Mouse (Mus musculus) olfactory bulb, adult 2 months (tissue): ENCODE results near the gene Scgb1a1.

ENCODE experiments used
- CTCF ChIP-seq: fragments of 200-500 bp; IDR thresholded peaks from 2 replicates; pipeline ENCODE4 v1.5.1; 2012; ENCODE audit warnings: low read depth, mild to moderate bottlenecking, low read length, moderate library complexity; ENCODE audit not compliant: insufficient read depth
- POLR2A ChIP-seq: fragments of 200-500 bp; IDR thresholded peaks from 2 replicates; pipeline ENCODE4 v1.6.1; 2012; ENCODE audit warnings: mild to moderate bottlenecking, low read depth, low read length, moderate library complexity; ENCODE audit not compliant: insufficient read depth

DNA sequence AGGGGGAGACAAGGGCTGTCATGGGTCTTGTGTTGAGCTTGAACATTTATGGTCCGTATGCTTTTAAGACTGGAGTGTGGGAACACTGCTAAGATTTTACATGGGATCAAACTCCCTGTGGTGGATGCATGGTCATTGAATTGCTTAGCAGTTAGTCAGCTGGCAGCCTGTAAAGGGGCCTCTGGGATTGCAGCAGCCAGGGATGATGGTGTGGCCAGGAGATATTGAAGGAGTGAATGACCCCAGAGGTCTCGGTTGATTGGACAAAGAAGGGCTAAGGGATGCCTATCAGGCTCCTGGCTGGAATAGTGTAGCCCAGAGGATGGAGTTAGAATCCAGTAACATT, 4.8 kb downstream of the Scgb1a1 start:
- TF ChIP-seq CTCF (no peak), POLR2A (no peak)
